Mouse (Mus musculus) erythroblast, embryonic 14.5 days (primary cell): ENCODE results near the gene Spg11.

ENCODE experiments used
- GATA1 ChIP-seq: IDR thresholded peaks from 2 replicates; pipeline ENCODE4 v1.6.1; 2012; ENCODE audit warnings: low read length, inconsistent platforms, mixed read lengths
- TAL1 ChIP-seq: IDR thresholded peaks from 3 replicates; pipeline ENCODE4 v1.6.1; 2012; ENCODE audit warnings: low read length, inconsistent platforms, mixed read lengths

GRCm38 (mm10) chr2:122102070-122102469 lies 16.1 kb downstream of the Spg11 start:
- TF ChIP-seq GATA1 (no peak), TAL1 (no peak)
